Mouse (Mus musculus) stomach, embryonic 16.5 days (tissue): Measurements from ENCODE around the gene Ttyh3. TPM values are rescaled to one million over a fixed set of nuclear protein-coding genes. Genes with fewer than 3 reads are reported as not detected.

Experiments
- ATAC-seq: fragments of 200-750 bp; cut with Nextera tagmentation; 2 replicates; pipeline ENCODE4 v1.8.0; 2017; ENCODE audit warnings: moderate number of reproducible peaks, moderate TSS enrichment; ENCODE audit not compliant: insufficient read depth, low FRiP score
- H3K27ac ChIP-seq: fragments of 300-500 bp; sonication (generic); 2 replicates; pipeline ENCODE4 v1.5.1; 2014; ENCODE audit warnings: low read length
- H3K27me3 ChIP-seq: fragments of 300-500 bp; sonication (generic); 2 replicates; pipeline ENCODE4 v1.6.1; 2014; ENCODE audit warnings: low read length, control low read depth, mixed read lengths; ENCODE audit not compliant: control insufficient read depth, insufficient read depth
- H3K36me3 ChIP-seq: fragments of 300-500 bp; sonication (generic); 2 replicates; pipeline ENCODE4 v1.6.1; 2014; ENCODE audit warnings: low read length; ENCODE audit not compliant: control insufficient read depth, insufficient read depth
- H3K4me1 ChIP-seq: fragments of 300-500 bp; sonication (generic); 2 replicates; pipeline ENCODE4 v1.6.1; 2014; ENCODE audit warnings: low read length, control low read depth, mixed read lengths; ENCODE audit not compliant: control insufficient read depth, insufficient read depth
- H3K4me2 ChIP-seq: fragments of 300-500 bp; sonication (generic); 2 replicates; pipeline ENCODE4 v1.6.1; 2014; ENCODE audit warnings: low read depth, low read length, mixed read lengths
- H3K4me3 ChIP-seq: fragments of 300-500 bp; sonication (generic); replicated peaks from 2 replicates; pipeline ENCODE4 v1.5.1; 2014; ENCODE audit warnings: mild to moderate bottlenecking, low read length
- H3K9ac ChIP-seq: fragments of 300-500 bp; sonication (generic); 2 replicates; pipeline ENCODE4 v1.6.1; 2014; ENCODE audit warnings: low read length
- H3K9me3 ChIP-seq: fragments of 300-500 bp; sonication (generic); replicated peaks from 2 replicates; pipeline ENCODE4 v1.6.1; 2016; ENCODE audit warnings: low read length, control low read depth; ENCODE audit not compliant: control insufficient read depth
- WGBS: fragments of 180-500 bp; shearing (Covaris S2); extraction: QIAGEN DNeasy Blood & Tissue Kit; methylation state at CpG from one replicate; pipeline ENCODE4 v1.1.7; 2014; 5-methylcytosine and 5-hydroxymethylcytosine counted together
- polyA plus RNA-seq: library from polyadenylated mRNA; unstranded; fragments of >200 nt; fragmentation: Nextera tagmentation; extraction: Ambion mirVana; gene quantifications from 2 replicates; pipeline ENCODE4 v1.2.1, GENCODE M21; 2015

The Ttyh3 gene
- polyA plus RNA-seq, 1 experiment from 2014 or later, result 17.8 TPM

- no peak for ATAC-seq
- no peak overlapping the region; the same call in 1 of the 2 replicates for H3K9ac ChIP-seq
- no peaks in the 10 kb centered on the region for H3K36me3 ChIP-seq
- no peaks in the 10 kb centered on the region for H3K27me3 ChIP-seq
- peaks cover 22% of the 10 kb centered on the region; the same call in 1 of the 2 replicates for H3K4me1 ChIP-seq
- H3K4me3 ChIP-seq, result no peak overlapping the region
- H3K4me2 ChIP-seq, result no peak overlapping the region
- H3K9me3 ChIP-seq, result no peaks in the 10 kb centered on the region
- H3K27ac ChIP-seq, result no peak overlapping the region
- 40% methylated on average over 8 of the region's 8 CpGs for WGBS
Observed at GRCm38 (mm10) chr5:140582995-140583731, 65.7 kb downstream of the Ttyh3 start.

- 19% methylated on average over 5 of the region's 5 CpGs for WGBS
Observed at GRCm38 (mm10) chr5:140581569-140581968, 67.3 kb downstream of the Ttyh3 start.

GRCm38 (mm10) chr5:140579771-140580170, 69.1 kb downstream of the Ttyh3 start:
- H3K4me3 ChIP-seq, result no peak overlapping the region
- WGBS, result 19% methylated on average over 6 of the region's 6 CpGs
- no peaks in the 10 kb centered on the region for H3K9me3 ChIP-seq
- H3K9ac ChIP-seq, result 0 out of 2 replicates have a peak overlapping the region, but pooled peaks have one; percentile 16
- no peaks in the 10 kb centered on the region for H3K36me3 ChIP-seq
- H3K27ac ChIP-seq, result peak overlapping the region; percentile 47
- no peaks in the 10 kb centered on the region for H3K27me3 ChIP-seq
- ATAC-seq, result no peak
- peaks cover 19% of the 10 kb centered on the region; the same call in 1 of the 2 replicates for H3K4me1 ChIP-seq
- no peak overlapping the region for H3K4me2 ChIP-seq

More at GRCm38 (mm10) chr5:140581569-140581968, 67.3 kb downstream of the Ttyh3 start:
- Histone ChIP-seq H3K36me3 (no peaks in the 10 kb centered on the region), H3K27me3 (no peaks in the 10 kb centered on the region), H3K27ac (peak overlapping the region; percentile 40; the same call in 1 of the 2 replicates), H3K9me3 (no peaks in the 10 kb centered on the region), H3K9ac (no peak overlapping the region), H3K4me3 (no peak overlapping the region), H3K4me1 (peaks cover 19% of the 10 kb centered on the region; the same call in 1 of the 2 replicates), H3K4me2 (no peak overlapping the region)
- peak; percentile 72 for ATAC-seq

GRCm38 (mm10) chr5:140579221-140579620, 69.6 kb downstream of the Ttyh3 start:
- no peak for ATAC-seq
- Histone ChIP-seq H3K27ac (peak overlapping the region; percentile 47), H3K36me3 (no peaks in the 10 kb centered on the region), H3K4me3 (no peak overlapping the region), H3K4me1 (peaks cover 19% of the 10 kb centered on the region; the same call in 1 of the 2 replicates), H3K9ac (no peak overlapping the region), H3K9me3 (no peaks in the 10 kb centered on the region), H3K4me2 (no peak overlapping the region), H3K27me3 (no peaks in the 10 kb centered on the region)
- WGBS, result 53% methylated on average over 9 of the region's 9 CpGs

GRCm38 (mm10) chr5:140575381-140575866, 73.4 kb downstream of the Ttyh3 start:
- H3K9me3 ChIP-seq, result no peaks in the 10 kb centered on the region
- 43% methylated on average over 5 of the region's 5 CpGs for WGBS
- ATAC-seq, result no peak

GRCm38 (mm10) chr5:140572611-140573010, 76.2 kb downstream of the Ttyh3 start:
- H3K27ac ChIP-seq, result no peak overlapping the region
- no peak overlapping the region for H3K4me2 ChIP-seq
- no peak for ATAC-seq
- no peaks in the 10 kb centered on the region for H3K36me3 ChIP-seq
- no peaks in the 10 kb centered on the region for H3K9me3 ChIP-seq
- H3K9ac ChIP-seq, result no peak overlapping the region
- WGBS, result 65% methylated on average over 6 of the region's 6 CpGs
- no peak overlapping the region for H3K4me3 ChIP-seq
- peaks cover 9% of the 10 kb centered on the region; the same call in 1 of the 2 replicates for H3K4me1 ChIP-seq
- no peaks in the 10 kb centered on the region for H3K27me3 ChIP-seq

More at GRCm38 (mm10) chr5:140575381-140575866, 73.4 kb downstream of the Ttyh3 start:
- Histone ChIP-seq H3K27ac (no peak overlapping the region), H3K27me3 (no peaks in the 10 kb centered on the region), H3K4me2 (no peak overlapping the region), H3K9ac (no peak overlapping the region), H3K36me3 (no peaks in the 10 kb centered on the region), H3K4me1 (peaks cover 10% of the 10 kb centered on the region; the same call in 1 of the 2 replicates), H3K4me3 (no peak overlapping the region)

GRCm38 (mm10) chr5:140571673-140572072, 77.2 kb downstream of the Ttyh3 start:
- Histone ChIP-seq H3K9ac (no peak overlapping the region), H3K27ac (no peak overlapping the region), H3K4me1 (peaks cover 18% of the 10 kb centered on the region), H3K9me3 (no peaks in the 10 kb centered on the region), H3K4me2 (no peak overlapping the region), H3K36me3 (no peaks in the 10 kb centered on the region), H3K27me3 (no peaks in the 10 kb centered on the region), H3K4me3 (no peak overlapping the region)
- no peak for ATAC-seq
- WGBS, result 60% methylated on average over 10 of the region's 10 CpGs

- Histone ChIP-seq H3K27me3 (no peaks in the 10 kb centered on the region), H3K4me3 (no peak overlapping the region), H3K36me3 (no peaks in the 10 kb centered on the region), H3K4me2 (no peak overlapping the region), H3K4me1 (peaks cover 22% of the 10 kb centered on the region), H3K9ac (no peak overlapping the region), H3K27ac (no peak overlapping the region), H3K9me3 (no peaks in the 10 kb centered on the region)
- 66% methylated on average over 4 of the region's 4 CpGs for WGBS
- no peak for ATAC-seq
Observed at GRCm38 (mm10) chr5:140571201-140571600, 77.6 kb downstream of the Ttyh3 start.
